In genomic region chr1:89822431-89822830, GRCm38 (mm10) we compare ENCODE assay signal across 18 mouse cellular contexts.
DNase-seq lines count a peak whose midpoint lies in the region; ATAC-seq lines count a peak whose summit lies in the region.
"Had no signal": no experiment of that assay in that cellular context is flagged by ENCODE, and none has a peak within 500 bp of the region (broad histone marks: within the 10 kb centered on the region; RNA-seq: fewer than 3 reads in every experiment).

No protein-coding gene starts in this region.

- H3K36me3 ChIP-seq in intestine, embryonic 16.5 days (ENCODE audit: control insufficient read depth, insufficient read depth, low read length), result no peaks in the 10 kb centered on the region
- H3K36me3 ChIP-seq in liver, embryonic 15.5 days (replicated peaks), result no peaks in the 10 kb centered on the region
- H3K36me3 ChIP-seq in forebrain, embryonic 11.5 days (ENCODE audit: control insufficient read depth, insufficient read depth, low read length), result no peaks in the 10 kb centered on the region
- H3K36me3 ChIP-seq in forebrain, embryonic 14.5 days (ENCODE audit: control insufficient read depth, insufficient read depth, low read length), result no peaks in the 10 kb centered on the region
- H3K36me3 ChIP-seq: embryonic facial prominence, embryonic 10.5 days; hindbrain, embryonic 15.5 days; midbrain, embryonic 13.5 days had no signal

- WGBS in intestine, embryonic 16.5 days, result 78% methylated on average over 3 of the region's 3 CpGs
- WGBS in liver, embryonic 15.5 days (ENCODE audit: insufficient replicate concordance), result 53% methylated on average over 3 of the region's 3 CpGs
- WGBS in forebrain, embryonic 11.5 days, result 85% methylated on average over 3 of the region's 3 CpGs
- 89% methylated on average over 3 of the region's 3 CpGs for WGBS in forebrain, embryonic 14.5 days

- H3K27me3 ChIP-seq in intestine, embryonic 16.5 days (replicated peaks; ENCODE audit: control insufficient read depth, insufficient read depth, low read length), result no peaks in the 10 kb centered on the region
- H3K27me3 ChIP-seq in liver, embryonic 15.5 days, result no peaks in the 10 kb centered on the region
- H3K27me3 ChIP-seq in forebrain, embryonic 11.5 days (ENCODE audit: control insufficient read depth, insufficient read depth, low read length), result peaks cover 8% of the 10 kb centered on the region; the same call in 1 of the 2 replicates
- H3K27me3 ChIP-seq in forebrain, embryonic 14.5 days (replicated peaks; ENCODE audit: control insufficient read depth, insufficient read depth, low read length), result 0 out of 2 replicates have a peak, but pooled peaks cover 3% of the 10 kb centered on the region
- H3K27me3 ChIP-seq: hindbrain, embryonic 15.5 days; midbrain, embryonic 13.5 days had no signal

- no peak overlapping the region for H3K4me3 ChIP-seq in intestine, embryonic 16.5 days (ENCODE audit: low read length)
- no peak overlapping the region for H3K4me3 ChIP-seq in liver, embryonic 15.5 days (replicated peaks)
- no peak overlapping the region for H3K4me3 ChIP-seq in forebrain, embryonic 11.5 days (ENCODE audit: low read depth, low read length)
- no peak overlapping the region for H3K4me3 ChIP-seq in forebrain, embryonic 14.5 days (ENCODE audit: low read depth, low read length)
- H3K4me3 ChIP-seq: embryonic facial prominence, embryonic 10.5 days; hindbrain, embryonic 15.5 days; midbrain, embryonic 13.5 days had no signal

- no peaks in the 10 kb centered on the region for H3K4me1 ChIP-seq in intestine, embryonic 16.5 days (ENCODE audit: control insufficient read depth, insufficient read depth, low read length)
- H3K4me1 ChIP-seq in liver, embryonic 15.5 days (replicated peaks), result no peaks in the 10 kb centered on the region
- peaks cover 4% of the 10 kb centered on the region; the same call in 1 of the 2 replicates for H3K4me1 ChIP-seq in forebrain, embryonic 11.5 days (replicated peaks; ENCODE audit: control insufficient read depth, insufficient read depth, low read length)
- 0 out of 2 replicates have a peak, but pooled peaks cover 2% of the 10 kb centered on the region for H3K4me1 ChIP-seq in forebrain, embryonic 14.5 days (ENCODE audit: control insufficient read depth, insufficient read depth, low read length)

- peak overlapping the region; percentile 24; the same call in 1 of the 2 replicates for H3K27ac ChIP-seq in intestine, embryonic 16.5 days (ENCODE audit: low read length)
- no peak overlapping the region for H3K27ac ChIP-seq in liver, embryonic 15.5 days (replicated peaks)
- H3K27ac ChIP-seq in forebrain, embryonic 11.5 days (ENCODE audit: low read depth, low read length), result no peak overlapping the region
- no peak overlapping the region for H3K27ac ChIP-seq in forebrain, embryonic 14.5 days (ENCODE audit: low read depth, low read length)
- H3K27ac ChIP-seq: embryonic facial prominence, embryonic 10.5 days; hindbrain, embryonic 15.5 days; macrophage; midbrain, embryonic 13.5 days had no signal

- H3K4me2 ChIP-seq in intestine, embryonic 16.5 days (ENCODE audit: low read depth, low read length), result no peak overlapping the region
- no peak overlapping the region for H3K4me2 ChIP-seq in liver, embryonic 15.5 days
- H3K4me2 ChIP-seq in forebrain, embryonic 11.5 days (ENCODE audit: low read depth, low read length, severe bottlenecking), result no peak overlapping the region
- H3K4me2 ChIP-seq in forebrain, embryonic 14.5 days (ENCODE audit: low read length), result no peak overlapping the region
- H3K4me2 ChIP-seq: hindbrain, embryonic 15.5 days; lung, embryonic 14.5 days; midbrain, embryonic 13.5 days had no signal

- DNase-seq in kidney, adult 9 months, result peak; percentile 91
- peak; percentile 62 to 90 for DNase-seq in kidney, postnatal 36 days
- no peak for DNase-seq in gastrocnemius, postnatal 10 days
- no peak for DNase-seq in forebrain, embryonic 11.5 days (ENCODE audit: low spot score)
- no peak for DNase-seq in adrenal gland, postnatal 14 days
- no peak for DNase-seq in forebrain, embryonic 14.5 days (ENCODE audit: low spot score)
- DNase-seq: cerebellum, adult 9-11 months; left cerebral cortex, postnatal 4 days; lung, embryonic 14.5 days; right cerebral cortex, postnatal 4 days; thymus, postnatal 4 days had no signal

- H3K9me3 ChIP-seq in intestine, embryonic 16.5 days (ENCODE audit: control insufficient read depth, low read length), result no peaks in the 10 kb centered on the region
- H3K9me3 ChIP-seq in liver, embryonic 15.5 days (replicated peaks), result no peaks in the 10 kb centered on the region
- H3K9me3 ChIP-seq in forebrain, embryonic 11.5 days (ENCODE audit: control insufficient read depth, low read length), result no peaks in the 10 kb centered on the region
- no peaks in the 10 kb centered on the region for H3K9me3 ChIP-seq in forebrain, embryonic 14.5 days (replicated peaks; ENCODE audit: control insufficient read depth, low read length)
- H3K9me3 ChIP-seq: embryonic facial prominence, embryonic 10.5 days; hindbrain, embryonic 15.5 days; midbrain, embryonic 13.5 days had no signal

- peak; percentile 86 for ATAC-seq in intestine, embryonic 16.5 days
- peak; percentile 64 for ATAC-seq in liver, embryonic 15.5 days (ENCODE audit: insufficient read depth)
- no peak for ATAC-seq in forebrain, embryonic 11.5 days (replicated peaks; ENCODE audit: low FRiP score)
- no peak for ATAC-seq in forebrain, embryonic 14.5 days
- ATAC-seq: forebrain, embryonic 16.5 days; midbrain, embryonic 13.5 days had no signal

- no peak overlapping the region for H3K9ac ChIP-seq in intestine, embryonic 16.5 days (ENCODE audit: low read depth, low read length)
- H3K9ac ChIP-seq in liver, embryonic 15.5 days, result no peak overlapping the region
- no peak overlapping the region for H3K9ac ChIP-seq in forebrain, embryonic 11.5 days (ENCODE audit: low read length)
- no peak overlapping the region for H3K9ac ChIP-seq in forebrain, embryonic 14.5 days (ENCODE audit: low read length)
- H3K9ac ChIP-seq: hindbrain, embryonic 15.5 days; lung, embryonic 14.5 days; midbrain, embryonic 13.5 days had no signal

Comparison
In these comparisons a context has a peak if more than half of its experiments do, and no peak if none do; other contexts are left out.
1. ATAC-seq: peak in intestine, embryonic 16.5 days (single experiment) and liver, embryonic 15.5 days (single experiment); none in forebrain, embryonic 11.5 days (single experiment) and forebrain, embryonic 14.5 days (single experiment).
2. DNase-seq: peak in kidney, adult 9 months (single experiment) and kidney, postnatal 36 days (2 of 2); none in gastrocnemius, postnatal 10 days (single experiment), forebrain, embryonic 11.5 days (single experiment), adrenal gland, postnatal 14 days (single experiment) and forebrain, embryonic 14.5 days (single experiment).